Mouse (Mus musculus) heart, postnatal 0 days (tissue): ENCODE results near the gene Slc6a9.

ENCODE experiments used
- CTCF ChIP-seq: IDR thresholded peaks from 2 replicates; pipeline ENCODE4 v1.5.1; 2016; ENCODE audit warnings: antibody characterized with exemption, control low read depth, low read depth
- EP300 ChIP-seq: IDR thresholded peaks from 2 replicates; pipeline ENCODE4 v1.6.1; 2016; ENCODE audit warnings: antibody characterized with exemption, low read depth

GRCm38 (mm10) chr4:117904094-117904493 lies 69.8 kb downstream of the Slc6a9 start:
- TF ChIP-seq CTCF (no peak), EP300 (no peak)
